Comparison of ENCODE assay signal across 20 mouse cellular contexts in genomic region chr7:111737426-111737825, GRCm38 (mm10). TPM values are rescaled to one million over a fixed set of nuclear protein-coding genes. Genes with fewer than 3 reads are reported as not detected.
DNase-seq lines count a peak whose midpoint lies in the region; ATAC-seq and TF ChIP-seq lines count a peak whose summit lies in the region.
"Had no signal": no experiment of that assay in that cellular context is flagged by ENCODE, and none has a peak within 500 bp of the region (broad histone marks: within the 10 kb centered on the region; RNA-seq: fewer than 3 reads in every experiment).

No protein-coding gene starts in this region.

- no peak for TF ChIP-seq POLR2A in lung, adult 2 months (IDR thresholded peaks at IDR 0.05; ENCODE audit: borderline replicate concordance, extremely low read depth, low read depth, low read length)

- peaks cover 41% of the 10 kb centered on the region for H3K4me1 ChIP-seq in lung, adult 2 months (ENCODE audit: control insufficient read depth, insufficient read depth, low read length)
- H3K4me1 ChIP-seq in forebrain, postnatal 0 days (ENCODE audit: insufficient read depth) = no peaks in the 10 kb centered on the region

- H3K4me2 ChIP-seq in forebrain, postnatal 0 days (ENCODE audit: low read depth) = no peak overlapping the region
- H3K4me2 ChIP-seq: heart, embryonic 15.5 days; hindbrain, embryonic 13.5 days; midbrain, embryonic 11.5 days; neural tube, embryonic 15.5 days had no signal

- no peak overlapping the region for H3K4me3 ChIP-seq in lung, adult 2 months (replicated peaks; ENCODE audit: extremely low read depth, low read depth, low read length)
- no peak overlapping the region for H3K4me3 ChIP-seq in forebrain, postnatal 0 days (ENCODE audit: low read depth, low read length)
- H3K4me3 ChIP-seq: gastrocnemius, adult 2 months; heart, embryonic 15.5 days; hindbrain, embryonic 13.5 days; neural tube, embryonic 15.5 days had no signal

- ATAC-seq in forebrain, postnatal 0 days = no peak
- ATAC-seq: forebrain, embryonic 16.5 days; liver, postnatal 0 days; Patski had no signal

- TF ChIP-seq CTCF in lung, adult 2 months (IDR thresholded peaks at IDR 0.05; ENCODE audit: insufficient read depth, low read length) = no peak
- no peak for TF ChIP-seq CTCF in forebrain, postnatal 0 days (IDR thresholded peaks at IDR 0.05; ENCODE audit: low read depth)

- peak; percentile 16 for DNase-seq in adrenal gland, adult 8-10 months
- DNase-seq in adrenal gland, adult 18-20 months (ENCODE audit: low spot score in 2 of 2) = no peak
- peak; percentile 28 to 39 for DNase-seq in heart, postnatal 14 days
- no peak for DNase-seq in heart, postnatal 25 days (ENCODE audit: low spot score)
- peak; percentile 66 to 80 for DNase-seq in lung, adult 18-20 months
- DNase-seq in lung, adult 2 months = no peak
- DNase-seq in lung, postnatal 4 days = peak; percentile 61 to 73
- DNase-seq in forebrain, postnatal 0 days = no peak
- DNase-seq: cerebellum, adult 9-10 months; gastrocnemius, adult 2 months; kidney, adult 11 months; liver, postnatal 0 days; right cerebral cortex, adult 18-20 months; thymus, adult 2 months had no signal

- H3K9ac ChIP-seq in forebrain, postnatal 0 days = no peak overlapping the region
- H3K9ac ChIP-seq: heart, embryonic 15.5 days; hindbrain, embryonic 13.5 days; liver, postnatal 0 days; neural tube, embryonic 15.5 days had no signal

- 29% methylated on average over 7 of the region's 7 CpGs for WGBS in lung, adult 2 months
- 62% methylated on average over 7 of the region's 7 CpGs for WGBS in forebrain, postnatal 0 days

- intact Hi-C loops in heart, postnatal 14 days (cut with DNase I) = no loop called here
- intact Hi-C loops in heart, postnatal 25 days (cut with DNase I) = no loop called here

- H3K9me3 ChIP-seq in forebrain, postnatal 0 days (ENCODE audit: low read length) = no peaks in the 10 kb centered on the region
- H3K9me3 ChIP-seq: heart, embryonic 15.5 days; hindbrain, embryonic 13.5 days; neural tube, embryonic 15.5 days had no signal

- H3K27ac ChIP-seq in forebrain, postnatal 0 days (ENCODE audit: low read depth, low read length) = no peak overlapping the region
- H3K27ac ChIP-seq: gastrocnemius, adult 2 months; heart, embryonic 15.5 days; hindbrain, embryonic 13.5 days; neural tube, embryonic 15.5 days had no signal

- no peaks in the 10 kb centered on the region for H3K27me3 ChIP-seq in forebrain, postnatal 0 days (ENCODE audit: insufficient read depth, low read length)
- H3K27me3 ChIP-seq: heart, embryonic 15.5 days; hindbrain, embryonic 13.5 days; neural tube, embryonic 15.5 days; Patski had no signal

- H3K36me3 ChIP-seq in forebrain, postnatal 0 days (ENCODE audit: insufficient read depth) = no peaks in the 10 kb centered on the region
- H3K36me3 ChIP-seq: heart, embryonic 15.5 days; hindbrain, embryonic 13.5 days; neural tube, embryonic 15.5 days had no signal

RNA-seq across cellular contexts. Expression of gene Galnt18, which starts 42.4 kb away (rescaled TPM):
- total RNA-seq in adrenal gland, adult 8-10 months (2022) = 10 to 100 TPM; 15.8 to 23.0 (median 20.3) TPM
- total RNA-seq in adrenal gland, adult 18-20 months (2021) = 10 to 100 TPM; 13.2 to 16.8 TPM
- 10 to 100 TPM; 16.7 to 16.8 TPM for total RNA-seq in heart, postnatal 14 days (2021)
- 10 to 100 TPM; 13.8 to 14.3 TPM for total RNA-seq in heart, postnatal 25 days (2021)
- 142 and 148 TPM in 2 replicates for polyA plus RNA-seq in lung, adult 2 months (2012; rRNA removed)
- total RNA-seq in forebrain, postnatal 0 days (2014; rRNA removed) = 22.0 and 22.6 TPM in 2 replicates
- polyA plus RNA-seq in forebrain, postnatal 0 days (2015; fragmentation: Nextera tagmentation; extraction: Ambion mirVana) = 13.9 and 18.0 TPM in 2 replicates

Comparison
In these comparisons a context has a peak if more than half of its experiments do, and no peak if none do; other contexts are left out.
1. DNase-seq: peak in adrenal gland, adult 8-10 months (single experiment), heart, postnatal 14 days (2 of 2), lung, adult 18-20 months (2 of 2) and lung, postnatal 4 days (2 of 2); none in adrenal gland, adult 18-20 months (0 of 2), heart, postnatal 25 days (single experiment), lung, adult 2 months (single experiment) and forebrain, postnatal 0 days (single experiment).